In genomic region chr14:75445281-75445947, GRCm38 (mm10) we compare ENCODE assay signal across 8 mouse cellular contexts. TPM values are rescaled to one million over a fixed set of nuclear protein-coding genes. Genes with fewer than 3 reads are reported as not detected.
DNase-seq lines count a peak whose midpoint lies in the region; ATAC-seq and TF ChIP-seq lines count a peak whose summit lies in the region.

No protein-coding gene starts in this region.

- H3K9me3 ChIP-seq in MEL (replicated peaks; ENCODE audit: insufficient read depth, low read length): no peaks in the 10 kb centered on the region
- H3K9me3 ChIP-seq in forebrain, embryonic 16.5 days (ENCODE audit: control insufficient read depth, low read length): no peaks in the 10 kb centered on the region
- no peaks in the 10 kb centered on the region for H3K9me3 ChIP-seq in neural tube, embryonic 15.5 days (replicated peaks)

- no peaks in the 10 kb centered on the region for H3K36me3 ChIP-seq in MEL (ENCODE audit: control insufficient read depth in 1 of 2, insufficient read depth in 2 of 2, low read length in 2 of 2)
- H3K36me3 ChIP-seq in forebrain, embryonic 16.5 days (ENCODE audit: control insufficient read depth, insufficient read depth): no peaks in the 10 kb centered on the region
- no peaks in the 10 kb centered on the region for H3K36me3 ChIP-seq in neural tube, embryonic 15.5 days

- peak; percentile 19 for DNase-seq in MEL (ENCODE audit: low read depth, low spot score)
- DNase-seq in c-Kit-positive CD71-positive TER-119-positive erythroid progenitor cells, embryonic 14.5 days (ENCODE audit: low spot score): peak; percentile 10
- DNase-seq in layer of hippocampus, adult 8-10 months (ENCODE audit: low spot score in 2 of 2): peak; percentile 74 to 77
- peak; percentile 33 for DNase-seq in lung, adult 2 months
- DNase-seq in thymus, postnatal 0 days (ENCODE audit: low spot score): peak; percentile 96

- no peak for TF ChIP-seq CTCF in MEL (IDR thresholded peaks at IDR 0.05 in 2 of 3, conservative IDR thresholded peaks at IDR 0.05 in 1 of 3; ENCODE audit: control insufficient read depth in 1 of 3, insufficient read depth in 1 of 3, low read depth in 2 of 3, low read length in 3 of 3, poor library complexity in 1 of 3, severe bottlenecking in 1 of 3)
- no peak for TF ChIP-seq CTCF in lung, adult 2 months (IDR thresholded peaks at IDR 0.05; ENCODE audit: insufficient read depth, low read length)

- no peak overlapping the region for H3K9ac ChIP-seq in MEL (ENCODE audit: control insufficient read depth, low read depth, low read length, poor library complexity, severe bottlenecking)
- H3K9ac ChIP-seq in forebrain, embryonic 16.5 days (replicated peaks; ENCODE audit: low read depth, low read length): peak overlapping the region; percentile 42; the same call in 1 of the 2 replicates
- peak overlapping the region; percentile 28 for H3K9ac ChIP-seq in neural tube, embryonic 15.5 days (replicated peaks)

- no peaks in the 10 kb centered on the region; a peak in 1 of 4 replicates for H3K4me1 ChIP-seq in MEL (ENCODE audit: control insufficient read depth in 1 of 2, insufficient read depth in 2 of 2, low read length in 2 of 2)
- H3K4me1 ChIP-seq in forebrain, embryonic 16.5 days (replicated peaks; ENCODE audit: control insufficient read depth, insufficient read depth, low read length): peaks cover 13% of the 10 kb centered on the region
- no peaks in the 10 kb centered on the region for H3K4me1 ChIP-seq in lung, adult 2 months (ENCODE audit: control insufficient read depth, insufficient read depth, low read length)
- peaks cover 19% of the 10 kb centered on the region for H3K4me1 ChIP-seq in neural tube, embryonic 15.5 days

- H3K27me3 ChIP-seq in MEL (ENCODE audit: control insufficient read depth in 1 of 2, insufficient read depth in 2 of 2, low read length in 2 of 2): no peaks in the 10 kb centered on the region; a peak in 3 of 4 replicates
- no peaks in the 10 kb centered on the region for H3K27me3 ChIP-seq in forebrain, embryonic 16.5 days (replicated peaks; ENCODE audit: control insufficient read depth, insufficient read depth, low read length)
- H3K27me3 ChIP-seq in neural tube, embryonic 15.5 days (replicated peaks): no peaks in the 10 kb centered on the region

- no peak for TF ChIP-seq RAD21 in MEL (IDR thresholded peaks at IDR 0.05; ENCODE audit: low read depth, low read length)

- no peaks in the 10 kb centered on the region for H3K79me2 ChIP-seq in MEL (ENCODE audit: control insufficient read depth, insufficient read depth, low read length, poor library complexity)

- TF ChIP-seq EP300 in MEL (IDR thresholded peaks at IDR 0.05; ENCODE audit: low read depth in 1 of 2, low read length in 2 of 2): no peak

- ATAC-seq in forebrain, embryonic 16.5 days: peak; percentile 96
- peak; percentile 91 to 98 for ATAC-seq in hematopoietic stem cell, adult 5-6 weeks (replicated peaks in 1 of 2; ENCODE audit: insufficient read depth in 1 of 2, low FRiP score in 2 of 2, low TSS enrichment in 1 of 2, low read depth in 1 of 2, poor library complexity in 2 of 2, severe bottlenecking in 2 of 2)
- ATAC-seq in neural tube, embryonic 15.5 days (ENCODE audit: low FRiP score): peak; percentile 89

- H3K27ac ChIP-seq in MEL (ENCODE audit: control insufficient read depth, low read depth, low read length): no peak overlapping the region
- H3K27ac ChIP-seq in forebrain, embryonic 16.5 days (ENCODE audit: low read length): peak overlapping the region; percentile 37
- peak overlapping the region; percentile 66 for H3K27ac ChIP-seq in neural tube, embryonic 15.5 days (replicated peaks)

- peak overlapping the region; percentile 61 for H3K4me2 ChIP-seq in forebrain, embryonic 16.5 days (ENCODE audit: low read length)
- H3K4me2 ChIP-seq in neural tube, embryonic 15.5 days: peak overlapping the region; percentile 58

- no peak overlapping the region for H3K4me3 ChIP-seq in MEL (ENCODE audit: control insufficient read depth in 1 of 2, insufficient read depth in 1 of 2, low read depth in 2 of 2, low read length in 2 of 2)
- H3K4me3 ChIP-seq in forebrain, embryonic 16.5 days (replicated peaks; ENCODE audit: low read length): peak overlapping the region; percentile 34
- H3K4me3 ChIP-seq in lung, adult 2 months (replicated peaks; ENCODE audit: extremely low read depth, low read depth, low read length): peak overlapping the region; percentile 6
- H3K4me3 ChIP-seq in neural tube, embryonic 15.5 days (replicated peaks): peak overlapping the region; percentile 32

- no peak for TF ChIP-seq POLR2A in MEL (IDR thresholded peaks at IDR 0.05; ENCODE audit: control insufficient read depth in 1 of 2, insufficient read depth in 1 of 2, low read depth in 1 of 2, low read length in 2 of 2, poor library complexity in 1 of 2)
- TF ChIP-seq POLR2A in lung, adult 2 months (IDR thresholded peaks at IDR 0.05; ENCODE audit: borderline replicate concordance, extremely low read depth, low read depth, low read length): peak; percentile 24; the same call in 1 of the 2 replicates

- 2% methylated on average over 15 of the region's 15 CpGs for WGBS in forebrain, embryonic 16.5 days
- 2% methylated on average over 15 of the region's 15 CpGs for WGBS in lung, adult 2 months
- WGBS in neural tube, embryonic 15.5 days: 3% methylated on average over 15 of the region's 15 CpGs

TF ChIP-seq in MEL, 35 proteins besides CTCF, POLR2A, EP300 and RAD21:
- TF ChIP-seq NELFE (IDR thresholded peaks at IDR 0.05; ENCODE audit: low read depth, low read length) (no peak), KAT2A (conservative IDR thresholded peaks at IDR 0.05; ENCODE audit: low read depth, low read length) (no peak), MAX (IDR thresholded peaks at IDR 0.05; ENCODE audit: low read length) (no peak), TCF12 (IDR thresholded peaks at IDR 0.05; ENCODE audit: low read depth, low read length) (no peak), ETS1 (IDR thresholded peaks at IDR 0.05; ENCODE audit: low read depth, low read length) (no peak), E2F4 (IDR thresholded peaks at IDR 0.05; ENCODE audit: borderline replicate concordance, low read depth, low read length) (no peak), USF1 (IDR thresholded peaks at IDR 0.05; ENCODE audit: low read depth, low read length) (no peak), CHD2 (IDR thresholded peaks at IDR 0.05; ENCODE audit: low read length) (no peak), BHLHE40 (IDR thresholded peaks at IDR 0.05; ENCODE audit: borderline replicate concordance, low read depth, low read length) (no peak), UBTF (IDR thresholded peaks at IDR 0.05; ENCODE audit: borderline replicate concordance, insufficient read depth, low read depth, low read length) (no peak), POLR2AphosphoS5 (IDR thresholded peaks at IDR 0.05; ENCODE audit: borderline replicate concordance, low read depth, low read length) (no peak), MXI1 (IDR thresholded peaks at IDR 0.05; ENCODE audit: low read depth, low read length) (no peak), JUND (IDR thresholded peaks at IDR 0.05; ENCODE audit: low read depth, low read length) (no peak), MAFK (IDR thresholded peaks at IDR 0.05; ENCODE audit: borderline replicate concordance, low read depth, low read length) (no peak), SIN3A (IDR thresholded peaks at IDR 0.05; ENCODE audit: low read length) (no peak), RCOR1 (IDR thresholded peaks at IDR 0.05; ENCODE audit: low read depth, low read length) (no peak), ELF1 (IDR thresholded peaks at IDR 0.05; ENCODE audit: low read depth, low read length) (no peak), CHD1 (IDR thresholded peaks at IDR 0.05; ENCODE audit: low read depth, low read length) (no peak), NRF1 (IDR thresholded peaks at IDR 0.05; ENCODE audit: insufficient read depth, low read depth, low read length, poor library complexity, severe bottlenecking) (no peak), MYB (IDR thresholded peaks at IDR 0.05; ENCODE audit: low read depth, low read length) (no peak)

RNA-seq across cellular contexts. Expression of gene Siah3, which starts 10.4 kb away (rescaled TPM):
- 0.04 and 0.07 TPM in 2 replicates for total RNA-seq in MEL (2012; rRNA removed)
- polyA plus RNA-seq in MEL (2012; ENCODE audit: insufficient read depth in 1 of 2, insufficient read length in 2 of 2, low read depth in 1 of 2, low replicate concordance in 2 of 2, missing spikeins in 1 of 2): under 1 TPM in 1 of 2 experiments, not detected in 1; 0.29 TPM
- polyA plus RNA-seq in forebrain, embryonic 16.5 days (2015; fragmentation: Nextera tagmentation; extraction: Ambion mirVana): 4.1 and 4.4 TPM in 2 replicates
- total RNA-seq in hematopoietic stem cell, adult 5-6 weeks (2017): not detected in 2 replicates
- 1 to 10 TPM; 6.9 to 8.0 (median 7.8) TPM for total RNA-seq in layer of hippocampus, adult 8-10 months (2022)
- 0.04 TPM in 1 of 2 replicates, not detected in the other for polyA plus RNA-seq in lung, adult 2 months (2012; rRNA removed)
- 5.1 and 6.0 TPM in 2 replicates for polyA plus RNA-seq in neural tube, embryonic 15.5 days (2015; fragmentation: Nextera tagmentation; extraction: Ambion mirVana)
- polyA plus RNA-seq in thymus, postnatal 0 days (2015; fragmentation: Nextera tagmentation; extraction: Ambion mirVana): not detected in 2 replicates

Comparison
In these comparisons a context has a peak if more than half of its experiments do, and no peak if none do; other contexts are left out.
1. DNase-seq: peak in every context shown above with its lines; median percentile 96 in thymus, postnatal 0 days; 76 in layer of hippocampus, adult 8-10 months; 33 in lung, adult 2 months; 19 in MEL; 10 in c-Kit-positive CD71-positive TER-119-positive erythroid progenitor cells, embryonic 14.5 days.
2. H3K4me3 ChIP-seq: peak in forebrain, embryonic 16.5 days (single experiment), lung, adult 2 months (single experiment) and neural tube, embryonic 15.5 days (single experiment); none in MEL (0 of 2).
3. Peak in every context shown above with its lines, with median percentiles within 50 percentile points of each other: ATAC-seq.